Mouse (Mus musculus) adrenal gland, postnatal 36 days (tissue): Measurements from ENCODE around the gene Acot13. TPM values are rescaled to one million over a fixed set of nuclear protein-coding genes. Genes with fewer than 3 reads are reported as not detected.
"Not testable (repeated sequence)": the region's sequence is repeated elsewhere in the genome, so short reads cannot be mapped to it uniquely, and the experiment has no call there.

Source experiments
- DNase-seq, 2 experiments: peaks; one replicate each; pipeline ENCODE4 v3.0.0; 2021; ENCODE audit warnings: mixed read lengths in 1 of 2
- long read RNA-seq, 2 experiments: library from polyadenylated mRNA; stranded (forward); transcript quantifications; one replicate each; pipeline ENCODE4 v2.0.0; 2021; ENCODE audit warnings: borderline sequencing depth in 2 of 2
- total RNA-seq, 2 experiments: library from RNA; stranded (reverse); gene quantifications; 2 replicates each; pipeline ENCODE4 v1.2.3; 2021

Acot13 gene
- total RNA-seq, result 10 to 100 TPM; 68.0 to 91.6 TPM
- long read RNA-seq, experiment 1, transcript Acot13-201 (3 exons, 721 nt), result major isoform, 99 of 221 reads
- long read RNA-seq, experiment 1, partial matches to known transcripts, result 1 of 221 reads
- long read RNA-seq, experiment 1, other reads (novel, unspliced or antisense), result 121 of 221 reads
- long read RNA-seq, experiment 2, transcript Acot13-201 (3 exons, 721 nt), result major isoform, 36 of 47 reads
- long read RNA-seq, experiment 2, partial matches to known transcripts, result 10 of 47 reads
- long read RNA-seq, experiment 2, other reads (novel, unspliced or antisense), result 1 of 47 reads

DNA sequence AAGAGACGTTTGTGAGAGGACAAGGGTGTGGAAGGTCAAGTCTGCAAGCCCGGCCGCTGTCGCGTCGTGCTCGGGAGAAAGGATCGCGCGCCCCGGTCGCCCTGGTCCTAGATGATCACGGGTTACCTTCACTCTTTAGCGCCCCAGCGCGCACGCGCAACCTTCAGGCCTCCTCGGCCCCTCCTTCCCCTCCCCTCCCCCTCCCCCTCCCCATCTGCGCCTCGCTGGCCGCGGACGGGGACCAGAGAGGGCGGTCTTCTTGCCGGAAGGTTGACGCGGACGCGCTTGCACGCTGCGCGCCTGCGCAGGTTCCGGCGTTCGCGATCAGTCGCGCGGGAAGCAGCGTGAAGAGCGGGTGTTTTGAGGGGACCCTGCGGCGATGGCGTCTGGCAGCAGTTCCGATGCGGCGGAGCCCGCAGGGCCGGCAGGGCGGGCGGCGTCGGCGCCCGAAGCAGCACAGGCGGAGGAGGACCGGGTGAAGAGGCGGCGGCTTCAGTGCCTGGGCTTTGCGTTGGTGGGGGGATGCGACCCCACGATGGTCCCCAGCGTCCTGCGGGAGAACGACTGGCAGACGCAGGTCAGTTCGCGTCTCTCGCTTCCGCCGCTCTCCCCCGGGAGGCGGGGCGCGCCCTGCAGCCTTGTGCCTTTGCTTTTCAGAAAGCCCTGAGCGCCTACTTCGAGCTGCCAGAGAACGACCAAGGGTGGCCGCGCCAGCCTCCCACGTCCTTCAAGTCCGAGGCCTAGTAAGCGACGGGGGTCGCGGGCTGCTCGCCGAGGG lies at the start of gene Acot13, which contains the start of gene Tdp2:
Gene Acot13 (minus strand): TSS at position 188 of the 778 bp plus-strand sequence.
Gene Tdp2 (plus strand): TSS at position 327 of the 778 bp plus-strand sequence.
- DNase-seq, result peak; percentile 96 to 97

DNA sequence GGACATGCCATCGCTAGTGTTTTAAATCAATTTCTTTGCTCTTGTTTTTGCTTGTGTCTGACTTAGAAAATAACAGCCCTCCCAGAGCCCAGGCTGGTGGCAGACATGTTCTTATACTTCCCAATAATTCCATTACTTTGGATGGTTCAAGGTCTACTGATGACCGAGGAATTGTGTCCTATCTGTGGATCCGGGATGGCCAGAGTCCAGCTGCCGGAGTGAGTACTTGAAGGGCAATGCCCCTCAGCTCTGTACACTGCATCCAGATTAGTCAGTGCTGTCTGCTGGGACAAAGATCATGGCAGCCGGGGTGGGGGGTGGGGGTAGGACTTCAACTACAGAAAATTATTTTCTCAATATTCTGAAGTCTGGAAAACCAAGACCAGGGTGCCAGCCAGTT lies 49.4 kb upstream of the Acot13 start:
- DNase-seq, result peak; percentile 11 to 77

DNA sequence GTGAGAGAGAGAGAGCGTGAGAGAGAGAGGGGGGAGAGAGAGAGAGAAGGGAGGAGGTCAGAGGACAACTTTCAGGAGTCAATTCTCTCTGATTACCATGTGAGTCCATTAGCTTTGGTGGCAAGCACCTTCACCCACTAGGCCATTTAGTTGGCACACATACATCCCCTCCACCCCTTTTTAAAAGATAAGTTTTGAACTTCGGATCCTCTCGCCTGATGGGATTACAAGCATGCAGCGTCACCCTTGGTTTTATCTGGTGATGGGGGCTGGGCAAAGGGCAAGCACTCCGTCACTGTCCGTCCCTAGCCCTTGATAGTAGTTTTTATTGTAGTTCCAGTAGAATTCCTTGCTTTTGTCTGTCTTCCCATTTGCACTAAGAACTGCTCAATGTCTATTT lies 48.9 kb upstream of the Acot13 start:
- peak in 1 of 2 experiments; percentile 16 for DNase-seq

DNA sequence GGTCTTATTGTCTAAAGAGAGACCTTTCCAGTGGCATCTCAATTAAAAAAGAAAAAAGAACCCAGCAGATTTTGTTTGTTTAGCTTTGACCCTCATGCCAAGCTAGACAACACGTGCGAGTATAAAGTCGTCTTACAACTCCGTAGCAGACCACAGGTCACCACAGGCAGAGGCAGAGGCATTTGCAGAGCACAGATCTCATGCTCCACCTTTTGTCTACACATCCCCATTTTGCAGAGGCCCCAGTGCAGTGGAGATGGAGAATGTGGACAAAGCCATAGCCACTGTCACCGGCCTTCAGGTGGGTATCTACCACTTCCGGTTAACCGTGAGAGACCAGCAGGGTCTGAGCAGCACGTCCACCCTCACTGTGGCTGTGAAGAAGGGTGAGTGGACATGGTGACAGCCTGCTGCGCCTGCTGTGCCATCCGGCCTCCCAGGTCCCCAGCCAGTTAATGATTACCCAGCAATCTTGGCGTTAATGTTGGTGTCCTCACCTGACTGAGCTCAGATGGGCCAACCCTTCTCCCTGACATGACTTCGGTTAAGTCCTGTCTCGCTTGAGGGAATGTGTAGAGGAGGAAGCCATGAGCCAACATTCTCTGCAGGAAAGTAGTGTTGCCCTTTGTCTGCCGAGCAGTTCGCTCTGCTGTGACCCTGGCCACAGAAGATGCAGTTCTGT lies 48.2 kb upstream of the Acot13 start:
- DNase-seq, result no peak

- no peak for DNase-seq
These were observed 36.9 kb upstream of the Acot13 start for GRCm38 (mm10) chr13:24868233-24868632.

GRCm38 (mm10) chr13:24867789-24868188 lies 36.4 kb upstream of the Acot13 start:
- no peak for DNase-seq

DNA sequence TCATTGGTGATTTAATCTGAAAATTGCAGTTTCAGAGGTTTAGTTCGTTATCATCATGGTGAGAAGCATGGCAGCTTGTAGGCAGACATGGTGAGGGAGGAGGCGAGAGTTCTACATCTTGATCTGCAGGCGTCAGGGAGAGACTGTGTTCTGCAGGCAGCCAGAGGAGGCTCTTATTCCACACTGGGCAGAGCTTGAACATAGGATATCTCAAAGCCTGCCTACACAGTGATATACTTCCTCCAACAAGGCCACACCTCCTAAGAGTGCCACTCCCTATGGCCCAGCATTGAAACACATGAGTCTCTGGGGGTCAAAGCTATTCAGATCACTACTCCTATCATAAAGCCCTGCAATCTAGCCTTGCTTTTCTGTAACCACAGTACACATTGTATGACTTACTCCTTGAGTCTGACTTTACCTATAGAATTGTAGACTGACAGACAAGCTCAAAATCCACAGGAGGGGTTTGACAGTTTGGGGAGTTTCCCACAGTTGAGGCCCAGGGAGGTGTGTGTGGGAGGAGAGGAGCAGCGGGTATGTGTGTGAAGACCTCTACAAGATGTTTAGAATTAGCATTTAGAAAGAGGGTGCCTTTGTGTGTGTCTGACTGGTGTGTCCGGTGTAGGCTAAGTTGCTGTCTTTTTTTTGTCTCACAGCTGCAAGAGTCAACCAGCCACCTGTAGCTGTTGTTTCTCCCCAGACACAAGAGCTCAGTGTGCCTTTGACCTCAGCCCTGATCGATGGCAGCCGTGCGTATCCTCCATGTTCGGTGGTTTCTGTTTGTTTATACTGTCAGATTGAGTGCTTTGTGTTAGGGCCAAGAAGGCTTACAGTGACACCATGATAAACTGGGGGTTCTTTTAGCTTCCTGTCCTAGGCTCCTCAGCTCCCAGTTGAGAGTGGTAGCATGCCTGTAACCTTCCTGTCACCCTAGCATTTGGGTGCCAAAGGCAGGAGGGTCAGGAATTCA lies 35.4 kb upstream of the Acot13 start:
- no peak for DNase-seq

- DNase-seq, result peak; percentile 71 to 76
These were observed 31.2 kb upstream of the Acot13 start for GRCm38 (mm10) chr13:24862520-24862919.

DNA sequence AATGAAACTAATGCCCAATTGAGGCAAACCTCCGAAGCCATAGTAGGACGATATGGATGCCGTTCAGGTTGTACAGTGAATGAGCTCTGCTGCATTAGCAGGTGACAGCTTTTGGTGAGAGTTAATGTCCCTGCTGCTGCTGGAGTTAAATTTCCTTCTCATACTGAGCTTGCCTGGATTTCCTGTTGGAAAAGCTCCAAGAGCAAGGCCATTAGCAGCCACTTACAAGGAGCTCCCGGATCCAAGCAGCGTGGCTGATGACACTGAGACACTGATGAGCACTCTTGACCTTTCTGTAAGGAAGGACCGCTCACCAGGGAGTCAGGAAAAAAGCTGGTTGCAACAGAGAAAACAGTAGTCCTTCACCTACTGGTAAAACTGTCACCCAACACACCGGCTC lies 30.7 kb upstream of the Acot13 start:
- peak in 1 of 2 experiments; percentile 18 for DNase-seq

DNA sequence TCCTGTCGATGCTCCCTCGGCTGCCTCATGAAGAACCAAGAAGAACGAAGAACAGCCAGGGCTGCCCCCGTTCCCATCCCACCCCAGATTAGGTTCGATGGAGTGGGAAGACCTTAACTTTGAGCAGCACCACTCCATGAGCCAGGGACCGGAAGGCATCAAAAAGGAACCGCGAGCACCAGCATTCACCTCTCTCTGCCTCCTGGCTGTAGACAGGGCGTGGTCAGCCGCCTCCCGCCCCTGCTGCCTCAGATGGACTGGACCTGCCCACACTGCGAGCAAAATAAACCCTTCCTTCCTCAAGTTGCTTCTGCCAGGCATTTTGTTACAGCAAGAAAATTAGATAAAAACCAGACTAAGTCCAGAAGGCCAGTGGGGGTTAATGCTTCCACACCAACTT lies 29.7 kb upstream of the Acot13 start:
- no peak for DNase-seq

DNA sequence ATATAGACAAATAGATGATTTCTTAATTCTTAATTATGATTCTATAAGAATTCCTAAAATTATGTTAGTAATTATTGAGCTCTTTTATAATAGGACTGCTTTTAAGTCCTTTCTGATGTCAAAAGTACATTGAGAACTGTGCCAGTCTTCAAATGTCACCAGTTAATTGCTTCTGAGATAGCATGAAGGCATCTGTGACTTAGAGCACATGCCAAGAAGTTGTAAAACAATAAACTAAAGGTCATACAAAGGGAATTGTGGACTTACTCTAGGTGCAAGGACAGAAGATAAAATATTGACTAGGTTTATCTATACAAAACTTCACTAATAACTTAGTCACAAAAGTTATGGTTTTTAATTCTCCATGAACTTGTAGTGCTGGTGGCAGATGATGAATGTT lies 27.8 kb upstream of the Acot13 start:
- no peak for DNase-seq

DNA sequence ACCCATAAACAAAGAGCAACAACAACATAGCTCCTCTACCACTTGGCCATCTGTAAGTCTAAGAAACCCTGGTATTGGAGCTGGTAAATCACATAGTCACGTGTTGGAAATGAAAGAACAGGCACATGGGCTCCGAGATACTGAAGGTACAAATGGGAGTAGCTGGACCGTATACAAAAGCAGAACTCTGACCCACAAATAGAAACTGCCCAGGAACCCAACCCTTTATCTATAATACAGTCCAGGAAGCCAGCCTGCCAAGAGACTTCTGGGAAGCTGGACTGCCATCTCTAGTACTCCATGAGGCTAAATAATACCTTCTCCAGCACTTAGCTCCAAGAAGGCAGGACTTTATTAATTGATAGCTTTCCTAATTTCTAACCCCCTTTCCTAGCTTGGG lies 21.2 kb upstream of the Acot13 start:
- no peak for DNase-seq

DNA sequence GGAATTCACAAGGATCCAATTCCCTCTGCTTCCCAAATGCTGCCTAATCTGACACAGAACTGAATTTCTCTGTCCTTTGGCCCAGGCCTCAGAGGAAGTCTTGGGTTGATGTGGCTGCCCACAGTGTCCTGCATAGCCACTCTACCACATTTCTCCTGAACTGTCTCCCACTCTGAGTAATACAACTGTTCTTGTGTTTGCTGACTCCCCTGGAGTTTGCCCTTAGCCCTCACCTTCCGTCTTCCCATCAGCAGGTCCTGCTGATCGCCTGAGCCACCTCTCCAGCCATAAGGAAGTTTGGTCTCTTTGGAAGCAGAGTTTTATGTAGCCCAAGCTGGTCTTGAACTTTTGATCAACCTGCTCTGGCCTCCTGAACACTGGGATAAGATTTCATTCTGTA lies 20.6 kb upstream of the Acot13 start:
- DNase-seq, result no peak

DNA sequence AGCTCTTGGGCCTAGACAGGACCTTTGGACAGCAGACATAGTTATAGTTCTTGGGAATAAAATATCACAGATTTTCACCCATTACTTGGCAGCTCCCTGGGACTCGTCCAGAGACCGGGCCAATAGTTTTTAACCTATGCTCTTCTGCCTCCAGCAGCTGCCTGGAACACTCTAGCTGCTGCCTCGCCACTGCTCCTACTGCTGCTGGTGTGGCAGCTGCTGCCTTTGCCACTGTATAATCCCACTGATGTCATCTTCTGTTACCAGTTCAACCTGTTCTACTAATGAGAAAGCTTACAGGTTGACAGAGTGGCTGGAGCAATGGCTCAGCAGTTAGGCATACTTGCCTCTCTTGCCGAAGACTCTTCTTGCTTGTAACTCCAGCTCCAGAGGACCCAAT lies 18.0 kb upstream of the Acot13 start:
- no peak for DNase-seq

DNA sequence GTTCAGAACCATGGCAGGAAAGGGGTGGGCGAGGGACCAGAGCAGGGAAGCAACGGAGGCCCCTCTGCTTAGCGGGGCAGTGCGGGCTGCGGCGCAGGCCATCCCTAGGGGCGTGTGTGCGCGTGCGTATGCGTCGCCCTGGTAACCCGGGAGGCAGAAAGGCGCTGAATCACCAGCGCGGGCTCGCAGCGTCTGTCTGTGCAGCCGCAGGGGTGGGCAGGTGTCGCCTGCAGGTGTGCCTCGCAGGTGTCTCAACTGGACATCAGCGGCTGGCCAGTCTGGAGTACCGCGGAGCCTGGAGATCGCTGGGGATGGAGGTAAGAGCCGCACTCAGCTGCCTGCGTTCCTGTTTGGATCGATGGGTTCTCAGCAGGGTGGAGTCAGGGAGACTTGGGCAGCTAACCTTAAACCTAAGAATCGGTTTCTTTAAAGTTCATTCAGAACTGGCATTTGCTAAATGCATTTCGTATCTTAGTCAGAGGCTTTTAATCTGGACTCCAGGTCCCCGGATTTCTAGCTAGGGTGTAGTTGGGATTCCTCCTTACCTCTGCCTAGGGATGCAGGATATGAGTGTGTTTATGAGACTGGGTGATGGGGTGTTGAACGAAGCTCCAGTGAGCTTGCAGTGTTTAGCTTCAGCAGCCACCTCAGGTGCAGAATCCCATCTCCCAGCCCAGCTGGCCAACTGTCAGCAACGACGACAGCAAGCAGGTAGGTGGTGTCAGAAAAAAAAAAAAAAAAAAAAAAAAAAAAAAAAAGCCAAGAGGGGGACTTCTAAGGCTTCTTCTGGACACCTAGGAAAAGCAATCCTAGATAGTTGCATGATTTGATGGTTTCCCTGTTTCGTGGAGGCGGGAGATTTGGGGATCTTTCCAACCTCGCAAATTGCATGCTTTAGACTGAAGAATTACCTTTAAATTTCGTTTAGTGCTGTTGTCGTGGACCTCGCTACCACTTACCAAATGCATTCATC lies 13.9 kb upstream of the Acot13 start, which contains the start of gene D130043K22Rik:
Gene D130043K22Rik (plus strand): TSS at position 153 of the 973 bp plus-strand sequence.
- peak; percentile 80 to 87 for DNase-seq

- DNase-seq, result no peak
These were observed 10.4 kb upstream of the Acot13 start for GRCm38 (mm10) chr13:24841702-24842101.

GRCm38 (mm10) chr13:24839831-24840230 lies 8.5 kb upstream of the Acot13 start:
- no peak for DNase-seq

DNA sequence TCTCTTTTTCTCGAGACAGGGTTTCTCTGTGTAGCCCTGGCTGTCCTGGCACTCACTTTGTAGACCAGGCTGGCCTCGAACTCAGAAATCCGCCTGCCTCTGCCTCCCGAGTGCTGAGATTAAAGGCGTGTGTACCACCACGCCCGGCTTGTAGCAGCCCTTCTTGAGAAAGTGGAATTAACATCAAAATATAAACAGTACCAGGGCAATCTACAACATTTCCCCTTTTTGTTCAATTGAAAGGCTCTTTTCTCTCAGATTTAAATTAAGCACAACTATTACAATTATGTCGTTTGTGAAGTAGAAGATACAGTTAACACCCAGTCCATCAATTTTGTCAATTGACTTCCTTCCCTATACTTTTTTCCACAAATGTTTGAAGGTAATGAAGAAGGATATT lies 6.4 kb upstream of the Acot13 start:
- DNase-seq, result not testable (repeated sequence)

GRCm38 (mm10) chr13:24832811-24833155 lies 1.4 kb upstream of the Acot13 start:
- DNase-seq, result no peak

DNA sequence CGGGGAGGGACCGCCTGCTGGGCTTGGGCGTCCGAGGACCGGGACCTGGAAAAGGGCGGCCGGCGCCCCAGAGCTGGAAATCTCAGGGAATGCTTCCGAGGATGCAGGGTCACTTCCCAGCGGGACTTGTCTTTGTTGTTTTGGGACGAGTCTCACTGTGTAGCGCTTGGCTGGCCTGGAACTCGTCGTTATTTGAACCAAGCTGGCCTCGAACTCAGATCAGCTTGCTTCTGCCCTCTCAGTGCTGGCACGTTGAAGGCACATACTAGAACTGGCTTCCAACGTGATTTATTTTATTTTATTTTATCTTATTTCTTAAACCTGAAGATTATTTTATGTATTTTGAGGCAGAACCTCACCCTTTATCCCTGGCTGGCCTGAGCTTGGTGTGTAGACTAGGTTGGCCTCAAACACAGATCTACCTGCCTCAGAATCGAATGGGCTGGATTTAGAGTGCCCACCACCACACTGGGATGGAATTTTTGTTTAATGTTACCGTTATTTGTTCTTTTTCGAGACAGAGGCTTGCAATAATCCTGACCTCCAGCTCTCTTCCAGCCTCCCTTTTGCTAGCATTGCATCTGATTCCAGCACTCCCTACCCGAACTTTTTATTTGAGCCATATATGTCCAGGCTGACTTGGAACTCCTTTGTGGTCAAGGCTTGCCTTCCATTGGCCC lies 931 bp upstream of the Acot13 start:
- no peak for DNase-seq
